16 mouse cellular contexts compared by ENCODE assay signal in genomic region chr7:97764591-97764990, GRCm38 (mm10). TPM values are rescaled to one million over a fixed set of nuclear protein-coding genes. Genes with fewer than 3 reads are reported as not detected.
DNase-seq lines count a peak whose midpoint lies in the region; ATAC-seq and TF ChIP-seq lines count a peak whose summit lies in the region.
"Had no signal": no experiment of that assay in that cellular context is flagged by ENCODE, and none has a peak within 500 bp of the region (broad histone marks: within the 10 kb centered on the region; RNA-seq: fewer than 3 reads in every experiment).

No protein-coding gene starts in this region.

- no peak for ATAC-seq in liver, embryonic 13.5 days (ENCODE audit: low read depth)
- no peak for ATAC-seq in liver, embryonic 11.5 days (replicated peaks; ENCODE audit: low FRiP score)
- ATAC-seq in hindbrain, embryonic 16.5 days: no peak
- ATAC-seq: forebrain, embryonic 13.5 days; intestine, postnatal 0 days had no signal

- no peak for DNase-seq in liver, embryonic 13.5 days
- DNase-seq in liver, embryonic 11.5 days (ENCODE audit: low spot score): no peak
- peak; percentile 47 for DNase-seq in adrenal gland, postnatal 25 days
- no peak for DNase-seq in thymus, postnatal 14 days
- no peak for DNase-seq in ovary, postnatal 36 days (ENCODE audit: low spot score)
- DNase-seq: cerebellum, adult 11-12 months; cerebellum, postnatal 10 days; thymus, adult 18-20 months had no signal

- no peaks in the 10 kb centered on the region for H3K27me3 ChIP-seq in liver, embryonic 13.5 days
- no peaks in the 10 kb centered on the region for H3K27me3 ChIP-seq in liver, embryonic 11.5 days (replicated peaks; ENCODE audit: control insufficient read depth, insufficient read depth, low read length)
- H3K27me3 ChIP-seq in hindbrain, embryonic 16.5 days (replicated peaks; ENCODE audit: control insufficient read depth, insufficient read depth, low read length): no peaks in the 10 kb centered on the region
- H3K27me3 ChIP-seq: embryonic facial prominence, embryonic 13.5 days; forebrain, embryonic 13.5 days; heart, embryonic 12.5 days had no signal

- no peak for TF ChIP-seq CTCF in embryonic fibroblast, embryonic 13.5 days (IDR thresholded peaks at IDR 0.05; ENCODE audit: borderline replicate concordance, insufficient read depth, low read length)

- H3K27ac ChIP-seq in liver, embryonic 13.5 days: peak overlapping the region; percentile 43; the same call in 1 of the 2 replicates
- H3K27ac ChIP-seq in liver, embryonic 11.5 days (ENCODE audit: low read depth, low read length): no peak overlapping the region
- H3K27ac ChIP-seq in embryonic fibroblast, embryonic 13.5 days (ENCODE audit: insufficient read depth, low read length): peak overlapping the region; percentile 58; the same call in 1 of the 2 replicates
- no peak overlapping the region for H3K27ac ChIP-seq in hindbrain, embryonic 16.5 days (ENCODE audit: low read depth, low read length)
- H3K27ac ChIP-seq: embryonic facial prominence, embryonic 13.5 days; forebrain, embryonic 13.5 days; liver, embryonic 14.5 days; midbrain, embryonic 10.5 days had no signal

- H3K4me2 ChIP-seq in liver, embryonic 13.5 days: no peak overlapping the region
- H3K4me2 ChIP-seq in liver, embryonic 11.5 days: no peak overlapping the region
- no peak overlapping the region for H3K4me2 ChIP-seq in hindbrain, embryonic 16.5 days (ENCODE audit: low read length)
- H3K4me2 ChIP-seq: embryonic facial prominence, embryonic 13.5 days; forebrain, embryonic 13.5 days; heart, embryonic 12.5 days had no signal

- H3K4me3 ChIP-seq in liver, embryonic 13.5 days (replicated peaks): no peak overlapping the region
- H3K4me3 ChIP-seq in liver, embryonic 11.5 days (ENCODE audit: low read depth, low read length): no peak overlapping the region
- H3K4me3 ChIP-seq in embryonic fibroblast, embryonic 13.5 days (ENCODE audit: insufficient read depth, low read length): no peak overlapping the region
- no peak overlapping the region for H3K4me3 ChIP-seq in hindbrain, embryonic 16.5 days (ENCODE audit: low read length)
- H3K4me3 ChIP-seq: embryonic facial prominence, embryonic 13.5 days; forebrain, embryonic 13.5 days; heart, embryonic 12.5 days; midbrain, embryonic 10.5 days had no signal

- peaks cover 25% of the 10 kb centered on the region for H3K4me1 ChIP-seq in liver, embryonic 13.5 days (replicated peaks)
- 0 out of 2 replicates have a peak, but pooled peaks cover 5% of the 10 kb centered on the region for H3K4me1 ChIP-seq in liver, embryonic 11.5 days (replicated peaks; ENCODE audit: control insufficient read depth, insufficient read depth, low read length)
- H3K4me1 ChIP-seq in embryonic fibroblast, embryonic 13.5 days (ENCODE audit: control insufficient read depth, insufficient read depth, low read length): peaks cover 7% of the 10 kb centered on the region; the same call in 1 of the 2 replicates
- H3K4me1 ChIP-seq in hindbrain, embryonic 16.5 days (ENCODE audit: control insufficient read depth, insufficient read depth, low read depth, low read length): no peaks in the 10 kb centered on the region
- H3K4me1 ChIP-seq: forebrain, embryonic 13.5 days; heart, embryonic 12.5 days; midbrain, embryonic 10.5 days had no signal

- no peaks in the 10 kb centered on the region for H3K9me3 ChIP-seq in liver, embryonic 13.5 days (replicated peaks)
- H3K9me3 ChIP-seq in liver, embryonic 11.5 days (ENCODE audit: control insufficient read depth, low read length): no peaks in the 10 kb centered on the region
- no peaks in the 10 kb centered on the region for H3K9me3 ChIP-seq in hindbrain, embryonic 16.5 days (ENCODE audit: control insufficient read depth, low read length)
- H3K9me3 ChIP-seq: embryonic facial prominence, embryonic 13.5 days; forebrain, embryonic 13.5 days; heart, embryonic 12.5 days; midbrain, embryonic 10.5 days had no signal

- TF ChIP-seq POLR2A in embryonic fibroblast, embryonic 13.5 days (IDR thresholded peaks at IDR 0.05; ENCODE audit: low read depth, low read length): no peak

- WGBS in liver, embryonic 13.5 days (ENCODE audit: insufficient replicate concordance): 67% methylated on average over 11 of the region's 11 CpGs
- 74% methylated on average over 11 of the region's 11 CpGs for WGBS in liver, embryonic 11.5 days
- WGBS in hindbrain, embryonic 16.5 days: 84% methylated on average over 11 of the region's 11 CpGs

- H3K36me3 ChIP-seq in liver, embryonic 13.5 days: no peaks in the 10 kb centered on the region
- no peaks in the 10 kb centered on the region for H3K36me3 ChIP-seq in liver, embryonic 11.5 days (ENCODE audit: control insufficient read depth, insufficient read depth, low read length)
- no peaks in the 10 kb centered on the region for H3K36me3 ChIP-seq in hindbrain, embryonic 16.5 days (ENCODE audit: control insufficient read depth, insufficient read depth, low read length)
- H3K36me3 ChIP-seq: embryonic facial prominence, embryonic 13.5 days; heart, embryonic 12.5 days; midbrain, embryonic 10.5 days had no signal

- H3K9ac ChIP-seq in liver, embryonic 13.5 days: no peak overlapping the region
- H3K9ac ChIP-seq in liver, embryonic 11.5 days (ENCODE audit: low read depth, low read length): no peak overlapping the region
- H3K9ac ChIP-seq in hindbrain, embryonic 16.5 days (ENCODE audit: low read depth, low read length): no peak overlapping the region
- H3K9ac ChIP-seq: embryonic facial prominence, embryonic 13.5 days; forebrain, embryonic 13.5 days; heart, embryonic 12.5 days; liver, embryonic 14.5 days had no signal

RNA-seq across cellular contexts. Expression of gene Pak1, which starts 23.8 kb away (rescaled TPM):
- polyA plus RNA-seq in liver, embryonic 13.5 days (2015; fragmentation: Nextera tagmentation; extraction: Ambion mirVana): 6.7 and 8.8 TPM in 2 replicates
- 15.2 and 15.4 TPM in 2 replicates for polyA plus RNA-seq in liver, embryonic 11.5 days (2014; fragmentation: Nextera tagmentation; extraction: Ambion mirVana)
- total RNA-seq in adrenal gland, postnatal 25 days (2021): 20.5 and 26.5 TPM in 2 replicates
- 30.0 and 33.7 TPM in 2 replicates for polyA plus RNA-seq in embryonic fibroblast, embryonic 13.5 days (2011; ENCODE audit: insufficient read length, low read depth, missing spikeins)
- polyA plus RNA-seq in hindbrain, embryonic 16.5 days (2015; fragmentation: Nextera tagmentation; extraction: Ambion mirVana): 131 and 138 TPM in 2 replicates

RNA-seq across cellular contexts. Expression of gene Aqp11, which starts 26.5 kb away (rescaled TPM):
- 15.6 and 15.9 TPM in 2 replicates for polyA plus RNA-seq in liver, embryonic 13.5 days (2015; fragmentation: Nextera tagmentation; extraction: Ambion mirVana)
- 18.9 and 19.8 TPM in 2 replicates for polyA plus RNA-seq in liver, embryonic 11.5 days (2014; fragmentation: Nextera tagmentation; extraction: Ambion mirVana)
- total RNA-seq in adrenal gland, postnatal 25 days (2021): 4.0 and 5.2 TPM in 2 replicates
- 0.95 and 2.1 TPM in 2 replicates for polyA plus RNA-seq in embryonic fibroblast, embryonic 13.5 days (2011; ENCODE audit: insufficient read length, low read depth, missing spikeins)
- polyA plus RNA-seq in hindbrain, embryonic 16.5 days (2015; fragmentation: Nextera tagmentation; extraction: Ambion mirVana): 23.2 and 24.5 TPM in 2 replicates

Comparison
In these comparisons a context has a peak if more than half of its experiments do, and no peak if none do; other contexts are left out.
1. H3K27ac ChIP-seq: peak in liver, embryonic 13.5 days (single experiment) and embryonic fibroblast, embryonic 13.5 days (single experiment); none in liver, embryonic 11.5 days (single experiment) and hindbrain, embryonic 16.5 days (single experiment).